Mouse (Mus musculus) cerebellum, postnatal 25 days (tissue): ENCODE measurements around the gene C130074G19Rik.

Experiments used
- DNase-seq, 2 experiments: peaks; one replicate each; pipeline ENCODE4 v3.0.0; 2021; ENCODE audit warnings: mixed read lengths in 2 of 2

C130074G19Rik gene

DNA sequence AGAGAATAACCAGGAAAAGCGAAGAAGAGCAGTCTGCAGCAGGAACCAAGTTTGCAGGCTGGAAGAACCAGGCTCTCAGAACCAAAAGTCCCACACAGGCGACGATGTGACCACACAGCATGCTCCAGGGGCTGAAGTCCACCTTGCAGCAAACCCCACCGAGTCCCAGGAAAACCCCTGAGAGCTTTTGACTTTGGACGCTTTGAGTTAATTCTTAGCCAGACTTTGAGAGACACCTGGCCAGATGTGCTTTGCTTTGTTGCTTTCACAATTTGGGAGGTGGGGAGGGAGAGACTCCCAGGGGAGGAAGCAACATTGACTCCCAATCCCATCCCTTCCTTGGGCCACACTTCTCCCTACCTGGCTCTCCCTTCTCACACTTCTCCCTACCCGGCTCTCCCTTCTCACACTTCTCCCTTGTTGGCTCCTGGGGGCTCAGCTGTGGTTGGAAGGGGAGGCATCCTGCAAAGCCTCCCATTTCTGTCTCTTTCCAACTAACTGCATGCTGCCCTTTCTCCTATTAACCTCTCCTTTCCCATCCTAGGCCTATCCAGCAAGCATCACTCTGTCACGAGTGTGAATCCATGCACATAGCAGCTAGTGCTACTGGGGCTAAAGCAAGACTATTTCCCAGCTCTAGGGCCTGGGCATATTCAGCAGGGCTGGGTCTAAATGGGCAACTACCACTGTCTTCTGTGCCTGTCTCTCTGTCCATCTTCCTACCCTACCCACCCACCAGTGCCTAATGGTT is 10.8 kb downstream of the C130074G19Rik start:
- DNase-seq, result no peak

DNA sequence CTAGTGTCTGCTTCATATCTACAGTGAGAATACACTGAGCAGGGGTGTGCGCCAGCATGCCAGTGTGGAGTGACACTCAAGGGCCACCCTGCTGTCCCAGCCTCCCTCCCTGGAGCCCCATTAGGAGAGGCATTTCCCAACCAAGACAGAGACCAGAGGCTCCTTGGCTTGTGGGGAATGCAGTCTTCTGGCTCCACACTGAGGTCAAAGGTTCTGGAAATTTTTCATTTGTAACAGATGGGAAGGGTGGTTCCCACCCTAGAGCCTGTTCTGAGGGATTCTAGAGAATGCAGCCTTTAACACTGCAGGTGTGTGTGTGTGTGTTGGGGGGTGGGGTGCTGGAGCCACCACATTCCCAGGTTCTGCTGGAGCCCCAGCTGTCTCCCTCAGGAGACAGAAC is 11.5 kb downstream of the C130074G19Rik start:
- no peak for DNase-seq

DNA sequence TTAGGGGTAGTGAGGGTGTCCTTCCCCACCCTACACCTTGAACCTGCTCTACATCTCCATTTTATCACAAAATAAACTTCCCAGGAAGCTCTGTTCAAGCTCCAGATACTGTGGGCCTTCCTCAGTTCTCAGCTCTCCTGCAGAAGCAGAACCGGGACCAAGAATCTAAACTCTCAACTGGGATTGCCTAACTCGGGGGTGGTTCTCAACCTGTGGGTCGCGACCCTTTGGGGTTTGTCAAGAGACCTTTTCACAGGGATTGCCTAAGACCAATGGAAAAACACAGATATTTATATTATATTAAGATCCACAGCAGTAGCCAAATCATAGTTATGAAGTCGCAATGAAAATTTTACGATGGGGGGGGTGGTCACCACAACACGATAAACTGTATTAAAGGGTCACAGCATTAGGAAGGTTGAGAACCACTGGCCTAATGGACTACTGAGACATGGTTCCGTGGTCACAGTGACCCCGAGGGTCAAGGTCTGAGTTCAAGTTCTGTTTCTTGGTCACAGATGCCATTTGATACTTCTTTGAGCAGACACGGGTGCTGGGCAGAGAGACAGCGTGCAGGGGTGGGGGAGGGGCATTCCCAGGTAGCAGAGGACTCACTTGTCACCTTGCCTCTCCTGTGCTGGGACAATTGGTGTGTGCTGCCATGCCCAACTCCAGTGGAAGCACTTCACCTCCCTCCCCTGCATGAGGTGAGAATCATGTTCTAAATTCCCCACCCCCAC is 12.2 kb downstream of the C130074G19Rik start:
- DNase-seq, result no peak

DNA sequence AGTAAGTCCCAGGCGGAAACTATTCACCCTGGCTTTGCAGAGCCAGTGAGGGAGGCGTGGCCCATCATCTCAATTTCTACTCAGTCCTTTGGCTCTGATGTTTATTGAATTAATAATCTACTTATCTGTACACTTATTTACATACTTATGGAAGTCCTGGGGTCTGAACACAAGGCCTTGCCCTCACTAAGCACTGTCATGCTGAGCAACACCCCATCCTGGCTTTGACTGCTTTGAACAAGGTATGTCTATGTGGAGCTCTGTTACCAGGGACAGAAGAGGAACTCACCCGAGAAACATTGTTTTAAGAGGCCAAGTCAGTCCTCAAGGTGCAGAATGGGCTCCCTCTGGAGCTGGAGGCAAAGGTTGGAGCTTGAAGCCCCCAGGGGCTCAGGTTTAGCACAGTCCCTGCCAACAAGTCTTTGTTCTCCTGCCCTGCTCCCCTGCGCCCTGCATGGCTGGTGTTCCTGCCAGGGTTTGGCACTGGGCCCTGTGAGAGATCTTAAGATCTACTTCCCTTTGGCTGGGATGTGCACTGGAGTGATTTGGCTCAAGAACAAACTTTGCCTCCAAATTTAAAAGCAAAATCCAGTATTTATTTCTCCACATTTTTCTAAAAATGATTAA is 13.0 kb downstream of the C130074G19Rik start:
- no peak for DNase-seq

DNA sequence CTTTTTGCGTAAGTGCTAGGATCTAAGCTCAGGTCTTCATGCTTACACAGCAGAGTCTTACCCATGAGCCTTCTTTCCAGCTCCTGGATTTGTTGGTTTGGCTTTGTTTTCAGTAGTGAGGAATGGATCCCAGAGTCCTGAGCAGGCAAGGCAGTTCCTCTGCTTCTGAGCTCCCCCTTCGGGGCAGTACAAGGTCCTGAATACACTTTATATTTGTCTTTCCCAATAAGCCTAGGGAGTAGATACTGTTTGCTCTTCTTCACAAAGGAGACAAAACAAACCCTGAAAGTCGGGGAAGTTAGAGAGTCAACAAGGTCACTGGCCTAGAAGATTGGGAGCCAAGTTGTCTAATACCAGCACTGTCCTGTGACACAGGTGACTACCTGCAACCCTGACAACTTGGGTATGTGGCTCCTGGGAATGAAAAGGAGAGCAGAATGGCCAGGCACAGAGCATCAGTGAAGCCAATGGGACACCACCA is 15.3 kb downstream of the C130074G19Rik start:
- no peak for DNase-seq

DNA sequence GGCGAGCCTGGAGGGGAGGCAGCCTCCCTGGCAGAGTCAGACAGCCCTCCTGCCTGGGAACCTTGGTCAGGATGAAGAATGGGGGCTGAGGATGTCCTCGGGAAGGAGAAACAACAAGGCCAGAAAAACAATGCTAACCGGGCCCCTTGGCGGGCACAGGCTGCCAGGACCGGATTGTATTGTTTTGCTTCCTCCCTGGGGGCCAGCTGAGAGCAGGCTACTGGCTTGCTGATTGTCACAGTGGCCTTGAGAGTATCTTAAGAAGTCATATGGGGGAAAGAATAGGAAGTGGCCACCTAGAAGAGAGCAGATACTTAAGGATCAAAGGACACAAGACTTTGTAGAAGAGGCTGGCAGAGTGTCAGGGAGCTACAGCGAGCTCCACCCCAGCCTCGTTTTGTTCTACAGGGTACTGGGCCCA is 18.6 kb downstream of the C130074G19Rik start:
- no peak for DNase-seq

DNA sequence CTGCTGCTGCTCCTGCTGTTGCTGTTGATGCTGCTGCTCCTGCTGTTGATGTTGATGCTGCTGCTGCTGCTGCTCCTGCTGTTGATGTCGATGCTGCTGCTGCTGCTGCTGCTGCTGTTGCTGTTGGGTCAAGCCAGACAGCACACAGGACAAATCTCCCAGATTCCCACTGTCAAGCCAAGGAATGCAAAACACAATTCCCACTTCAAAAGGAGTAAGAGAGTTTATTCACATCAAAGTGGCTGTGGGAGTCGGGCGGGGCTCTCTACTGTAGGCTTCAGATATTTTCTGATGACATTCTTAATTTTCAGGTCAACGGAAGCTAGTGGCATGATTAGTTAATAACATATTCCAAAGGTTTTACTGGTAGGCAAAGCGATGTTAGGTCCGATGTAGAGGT is 20.4 kb downstream of the C130074G19Rik start:
- DNase-seq, result no peak

DNA sequence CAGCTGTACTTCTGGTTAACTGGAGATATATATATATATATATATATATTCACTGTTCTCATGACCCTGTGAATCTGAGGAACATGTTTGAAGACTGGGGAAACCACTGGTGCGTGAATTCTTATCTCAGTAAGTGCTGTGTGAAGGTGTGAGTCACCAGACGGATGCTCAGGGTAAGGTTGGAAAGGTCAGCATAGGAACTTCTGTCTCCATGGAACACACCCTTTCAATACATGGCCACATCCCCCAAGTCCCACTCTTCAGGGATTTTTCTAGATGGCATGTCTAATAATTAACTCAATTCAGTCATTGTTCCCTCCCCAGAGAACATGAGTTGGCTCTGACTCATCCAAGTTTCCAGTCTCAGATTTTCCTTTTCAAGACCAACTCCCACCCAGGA is 21.5 kb downstream of the C130074G19Rik start:
- DNase-seq, result no peak

DNA sequence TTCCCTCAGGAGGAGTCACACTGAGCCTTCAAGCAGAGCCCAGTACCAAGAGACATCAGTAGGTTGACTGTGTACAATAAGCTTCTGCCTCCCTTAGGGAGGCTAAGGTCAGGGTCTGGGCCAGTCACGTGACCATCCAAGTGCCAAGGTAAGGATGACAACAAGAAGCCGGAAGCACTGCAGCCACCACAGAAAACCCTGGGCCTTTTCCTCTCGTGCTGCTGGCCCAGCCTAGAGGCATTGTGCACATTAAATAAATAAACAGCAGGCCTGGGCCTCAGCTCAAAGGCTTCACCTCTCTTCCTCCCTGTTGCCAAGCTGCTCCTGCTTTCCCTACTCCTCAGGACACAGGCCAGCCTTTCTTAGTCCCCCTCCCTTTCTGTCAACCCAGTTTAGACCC is 22.7 kb downstream of the C130074G19Rik start:
- no peak for DNase-seq

DNA sequence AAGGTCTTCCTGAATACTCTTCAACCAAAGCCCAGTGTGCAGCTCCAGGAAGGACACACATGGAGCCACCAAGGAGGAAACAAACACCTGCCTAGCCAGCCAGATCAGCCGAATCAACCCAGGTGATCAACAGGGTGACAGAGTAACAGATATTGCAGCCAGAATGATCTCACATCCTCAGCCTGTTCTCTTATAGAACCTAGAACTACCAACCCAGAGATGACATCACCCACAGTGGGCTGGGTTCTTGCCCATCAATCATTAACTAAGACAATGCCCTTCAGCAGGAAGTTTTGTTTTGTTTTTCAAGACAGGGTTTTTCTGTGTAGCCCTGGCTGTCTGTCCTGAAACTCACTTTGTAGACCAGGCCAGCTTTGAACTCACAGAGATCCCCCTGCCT is 24.8 kb downstream of the C130074G19Rik start:
- DNase-seq, result no peak

DNA sequence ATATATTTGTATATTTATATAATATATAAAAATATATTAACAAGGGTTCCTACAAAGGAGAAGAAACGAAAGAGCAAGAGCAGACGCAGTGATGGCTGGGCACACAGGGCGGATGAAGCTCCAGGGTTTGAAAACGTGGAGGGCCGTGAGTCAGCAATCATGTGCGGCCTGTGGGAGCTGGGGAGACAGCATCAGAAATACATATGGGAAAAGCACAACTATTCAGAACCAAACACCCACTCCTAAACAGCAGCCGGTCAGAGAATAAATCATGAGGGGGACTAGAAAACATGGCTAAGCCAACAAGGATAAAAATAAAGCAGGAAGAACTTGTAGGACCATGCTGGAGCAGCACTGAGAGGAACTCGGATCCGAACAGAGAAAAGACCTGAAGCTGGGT is 25.8 kb downstream of the C130074G19Rik start:
- DNase-seq, result no peak

DNA sequence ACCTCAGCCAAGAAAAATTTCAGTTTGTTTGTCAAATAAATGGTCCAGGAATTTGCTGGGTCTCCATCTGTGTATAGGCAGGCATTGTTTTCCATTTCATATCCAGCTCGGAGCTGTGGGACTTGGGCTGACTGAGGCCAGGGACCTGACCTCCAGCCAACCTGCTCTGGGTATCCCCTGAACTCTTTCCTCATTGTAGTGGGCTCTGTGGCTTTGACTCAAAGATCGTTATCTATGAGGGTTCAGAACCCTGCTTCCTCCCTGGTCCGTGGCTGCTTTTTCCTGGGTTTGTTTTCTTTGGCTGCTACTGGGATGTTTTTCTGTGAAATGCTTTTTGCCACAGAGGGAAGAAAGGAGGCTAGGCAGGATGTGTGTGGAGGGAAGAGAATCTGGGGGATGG is 29.1 kb downstream of the C130074G19Rik start:
- no peak for DNase-seq

DNA sequence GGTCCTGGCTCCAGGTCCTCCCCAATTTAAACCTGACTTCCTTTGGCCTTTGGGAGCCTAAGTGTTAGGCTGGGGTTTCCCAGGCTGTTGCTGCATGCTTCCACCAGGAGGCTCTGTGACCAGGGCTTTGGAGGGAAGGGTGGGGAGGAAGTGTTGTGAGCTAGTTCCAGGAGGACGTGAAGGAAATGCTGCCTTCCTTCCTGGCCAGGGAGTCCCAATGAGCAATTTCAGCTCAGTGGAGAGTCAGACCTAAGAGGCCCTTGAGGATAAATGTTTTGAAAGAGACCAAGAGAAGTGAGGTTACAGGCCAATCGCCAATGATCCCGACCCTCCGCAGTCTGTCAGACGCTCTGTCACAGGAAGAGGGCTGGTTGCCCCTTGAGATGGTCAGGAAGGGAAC is 29.7 kb downstream of the C130074G19Rik start:
- DNase-seq, result peak; percentile 62 to 76

DNA sequence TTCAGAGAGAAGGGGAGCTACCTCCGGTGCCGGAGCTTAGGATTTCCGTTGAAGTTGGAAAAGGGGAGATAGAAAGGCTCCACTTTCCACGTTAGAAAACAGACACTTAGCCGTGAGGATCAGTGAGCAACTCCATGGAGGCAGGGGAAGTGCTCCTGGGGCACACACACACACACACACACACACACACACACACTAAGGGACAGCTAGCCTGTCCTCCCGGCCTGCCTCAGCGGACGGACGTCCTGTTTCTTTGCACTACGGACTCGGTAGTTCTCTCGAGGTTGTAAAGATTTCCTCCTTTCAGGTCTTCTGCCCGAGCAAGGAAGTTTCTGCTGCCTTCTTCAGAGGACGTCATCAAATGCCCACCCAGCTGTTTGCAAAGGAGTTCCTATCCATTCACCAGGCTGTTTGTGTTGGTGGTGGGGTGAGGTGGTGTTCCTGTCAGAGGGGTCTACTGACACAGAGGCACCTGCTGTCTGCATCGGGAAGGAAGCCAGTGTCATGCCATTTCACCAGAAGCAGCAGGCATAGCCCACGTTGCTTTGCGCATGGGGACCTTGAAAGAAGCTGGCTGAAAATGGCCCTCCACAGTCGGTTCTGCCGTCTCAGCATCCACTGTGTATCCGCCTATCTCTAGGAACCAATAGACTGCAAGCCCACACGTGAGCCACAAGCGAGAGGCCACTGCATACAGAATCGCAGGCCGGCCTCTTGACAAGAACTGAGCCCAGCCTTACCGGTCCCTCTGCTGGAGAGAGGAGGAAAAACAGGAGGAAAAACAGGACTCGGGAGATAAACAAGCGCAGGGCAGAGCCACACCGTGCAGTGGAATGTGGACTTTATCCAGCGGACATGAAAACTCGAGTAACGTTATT is 31.0 kb downstream of the C130074G19Rik start:
- DNase-seq, result peak; percentile 71 to 81

DNA sequence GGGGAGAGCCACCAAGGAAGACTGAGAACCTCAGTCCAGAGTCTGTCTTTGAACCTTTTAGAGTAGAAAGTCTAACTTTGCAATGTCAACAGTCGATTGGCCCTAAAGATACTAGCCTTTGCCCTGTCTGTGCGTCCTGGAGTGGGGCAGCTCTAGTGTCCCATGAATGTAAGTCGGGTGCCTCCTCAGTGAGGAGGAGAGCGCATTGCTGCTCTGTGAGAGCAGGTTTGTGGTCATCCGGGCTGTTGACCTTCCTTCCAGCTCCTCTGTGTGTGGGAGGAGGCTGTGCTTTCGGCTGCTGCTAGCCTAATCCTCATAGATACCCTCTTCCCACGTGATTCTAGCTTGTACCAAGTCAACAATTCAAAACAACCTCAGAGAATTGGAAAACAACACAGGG is 31.9 kb downstream of the C130074G19Rik start:
- DNase-seq, result no peak

DNA sequence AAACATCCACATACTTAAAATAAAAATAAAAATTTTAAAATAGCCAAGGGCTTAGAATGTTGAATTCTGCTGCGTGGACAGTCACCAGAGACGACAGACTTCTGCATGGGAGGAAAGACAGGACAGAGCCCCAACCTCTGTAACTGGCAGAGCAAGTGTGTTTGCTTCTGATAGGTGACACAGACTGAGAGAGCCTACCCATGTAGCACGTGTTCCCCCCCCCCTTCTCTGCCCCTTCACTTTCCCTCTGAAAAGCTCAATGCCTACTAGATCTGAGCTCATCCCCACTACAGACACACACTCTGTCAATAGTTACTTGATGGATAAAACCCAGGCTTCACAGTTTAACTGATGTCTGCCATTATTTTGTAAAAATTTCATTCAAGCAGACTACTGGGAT is 36.0 kb downstream of the C130074G19Rik start:
- DNase-seq, result no peak

DNA sequence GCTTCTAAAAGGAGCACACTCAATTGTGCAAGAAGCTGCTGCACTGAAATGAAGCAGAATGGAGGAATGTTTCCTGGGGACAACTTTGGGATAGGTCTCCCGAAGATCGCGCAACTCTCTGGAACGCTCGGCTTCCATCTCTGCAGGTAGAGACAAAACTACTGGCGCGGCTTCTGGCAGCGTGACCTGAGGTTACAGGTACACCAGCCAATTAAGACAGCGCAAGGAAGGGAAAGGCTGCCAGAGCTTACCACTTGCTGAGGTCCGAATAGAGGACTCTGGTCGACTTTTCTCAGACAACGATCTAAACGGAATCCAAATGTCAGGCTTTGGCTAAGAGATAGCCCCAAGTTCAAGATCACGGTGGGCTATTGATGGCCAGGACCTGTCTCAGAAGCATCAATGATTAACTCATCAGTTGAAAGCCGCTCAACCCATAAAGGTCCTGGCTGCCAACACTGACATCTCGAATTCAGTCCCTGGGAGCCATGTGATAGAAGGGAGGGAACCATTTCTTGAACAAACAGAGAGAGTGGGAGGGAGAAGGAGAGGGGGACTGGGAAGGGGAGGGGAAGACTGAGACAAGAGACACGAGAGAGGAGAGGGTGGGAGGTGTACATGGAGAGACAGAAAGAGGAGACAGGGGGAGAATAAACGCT is 36.8 kb downstream of the C130074G19Rik start, which contains the start of gene Marc2:
Marc2 (minus strand) TSS at position 360 of the 659 bp plus-strand sequence.
- peak in 1 of 2 experiments; percentile 21 for DNase-seq

DNA sequence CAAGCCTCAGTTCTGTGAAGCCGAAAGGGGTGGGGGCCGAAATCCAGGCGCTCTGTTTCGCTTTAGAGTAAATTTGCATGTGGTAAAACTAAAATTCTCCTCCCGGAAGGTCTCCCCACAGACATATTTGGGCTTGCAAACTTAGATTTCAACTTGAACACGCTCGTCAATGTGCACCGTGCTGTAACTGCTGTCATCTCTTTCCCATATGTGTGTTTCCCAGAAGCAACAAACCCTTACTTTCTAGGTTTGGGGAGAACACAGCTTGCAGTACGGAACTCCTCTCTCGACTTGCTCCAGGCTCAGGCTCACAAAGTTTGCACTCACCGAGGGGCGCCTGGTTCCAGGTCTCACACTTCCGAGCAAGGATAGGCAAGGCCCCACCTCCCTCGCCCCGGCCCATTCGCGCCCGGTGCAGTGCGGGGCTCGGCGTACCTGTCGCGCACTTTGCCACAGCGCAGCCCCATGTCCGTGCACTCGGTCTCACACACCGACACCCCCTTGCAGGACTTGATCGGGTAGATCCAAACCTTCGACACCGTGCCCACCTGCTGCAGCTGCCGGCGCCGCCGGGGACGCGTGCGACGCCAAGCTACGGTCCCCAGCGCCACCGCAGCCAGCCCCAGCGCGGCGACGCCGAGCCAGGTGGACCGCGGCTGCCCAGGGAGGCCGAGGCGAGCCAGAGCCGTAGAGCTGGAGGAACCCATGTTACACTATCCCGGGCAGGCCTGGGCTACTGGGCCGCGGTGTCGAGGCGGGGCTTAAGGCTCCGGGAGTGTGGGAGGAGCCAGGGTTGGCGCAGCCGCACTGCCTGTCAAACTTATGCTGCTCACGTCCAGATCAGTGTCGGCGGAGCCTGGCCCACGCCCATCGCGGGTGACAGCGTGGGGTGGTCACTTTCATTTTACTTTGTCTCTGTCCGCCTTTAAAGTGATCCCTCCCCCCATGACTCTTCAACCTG is 37.6 kb downstream of the C130074G19Rik start:
- DNase-seq, result peak; percentile 83 to 88

DNA sequence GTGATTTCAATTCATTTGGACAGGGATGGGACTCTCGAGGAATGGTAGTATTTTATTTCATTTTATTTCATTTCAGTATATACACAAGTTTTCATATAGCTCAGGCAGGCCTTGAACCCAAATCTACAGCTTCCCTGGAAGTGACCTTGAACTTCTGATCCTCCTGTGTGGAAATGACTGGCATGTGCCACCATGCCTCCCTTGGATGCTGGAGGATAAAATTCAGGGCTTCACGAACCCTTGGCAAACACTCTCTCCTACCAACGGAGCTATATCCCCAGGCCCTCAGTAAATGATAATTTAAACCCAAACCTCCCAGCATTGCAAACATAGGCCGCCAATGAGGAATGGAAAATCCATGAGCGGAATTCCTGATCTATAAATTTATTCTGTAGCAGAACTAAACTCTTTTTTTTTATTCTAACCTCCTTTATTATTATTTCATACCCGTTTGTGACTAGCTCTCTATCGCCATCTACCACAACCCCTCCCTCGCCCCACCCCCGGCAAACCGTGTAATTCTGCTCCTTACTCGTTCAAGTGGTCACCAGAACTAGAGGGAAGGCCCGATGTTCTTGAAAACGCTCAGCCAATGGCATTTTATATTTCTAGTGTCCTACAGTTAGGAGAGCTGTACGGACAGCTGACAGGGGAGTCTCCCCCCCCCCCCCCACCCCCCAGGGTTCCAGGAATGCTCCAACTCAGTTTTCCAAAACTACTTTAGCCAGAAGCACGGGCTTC is 38.5 kb downstream of the C130074G19Rik start:
- DNase-seq, result peak in 1 of 2 experiments; percentile 32

DNA sequence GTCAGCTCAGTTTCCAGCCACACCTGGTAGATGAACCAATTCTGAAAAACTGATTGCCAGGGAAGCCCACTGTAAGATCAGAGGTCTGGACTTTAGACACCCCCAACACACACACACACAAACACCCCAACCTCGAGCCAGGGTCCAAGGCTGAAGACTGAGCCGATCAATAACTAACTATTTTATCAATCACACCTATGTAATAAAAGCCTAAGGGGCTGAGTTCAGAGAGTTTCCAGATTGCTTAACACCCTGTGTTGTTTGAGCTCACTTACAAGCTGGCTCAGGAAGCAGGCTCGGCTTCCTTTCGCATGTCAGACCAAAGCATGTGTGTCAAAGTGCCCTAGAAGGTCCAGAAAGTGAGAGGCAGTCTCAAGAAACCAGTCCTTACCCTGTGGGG is 45.4 kb downstream of the C130074G19Rik start:
- DNase-seq, result no peak
